Mouse (Mus musculus) kidney, embryonic 15.5 days (tissue): ENCODE results near the gene Egfl7. TPM values are rescaled to one million over a fixed set of nuclear protein-coding genes. Genes with fewer than 3 reads are reported as not detected.

Experiments
- ATAC-seq: fragments of 200-750 bp; cut with Nextera tagmentation; replicated peaks from 2 replicates; pipeline ENCODE4 v1.8.0; 2017; ENCODE audit warnings: moderate TSS enrichment; ENCODE audit not compliant: low FRiP score
- H3K27ac ChIP-seq: fragments of 300-500 bp; sonication (generic); 2 replicates; pipeline ENCODE4 v1.5.1; 2015; ENCODE audit warnings: mild to moderate bottlenecking, inconsistent platforms
- H3K27me3 ChIP-seq: fragments of 300-500 bp; sonication (generic); 2 replicates; pipeline ENCODE4 v1.6.1; 2015; ENCODE audit warnings: inconsistent platforms
- H3K36me3 ChIP-seq: fragments of 300-500 bp; sonication (generic); 2 replicates; pipeline ENCODE4 v1.6.1; 2015; ENCODE audit warnings: inconsistent platforms
- H3K4me1 ChIP-seq: fragments of 300-500 bp; sonication (generic); 2 replicates; pipeline ENCODE4 v1.6.1; 2015; ENCODE audit warnings: inconsistent platforms
- H3K4me2 ChIP-seq: fragments of 300-500 bp; sonication (generic); 2 replicates; pipeline ENCODE4 v1.6.1; 2015; ENCODE audit warnings: moderate library complexity, mild to moderate bottlenecking, inconsistent platforms
- H3K4me3 ChIP-seq: fragments of 300-500 bp; sonication (generic); replicated peaks from 2 replicates; pipeline ENCODE4 v1.5.1; 2015; ENCODE audit warnings: mild to moderate bottlenecking, inconsistent platforms
- H3K9ac ChIP-seq: fragments of 300-500 bp; sonication (generic); 2 replicates; pipeline ENCODE4 v1.6.1; 2015; ENCODE audit warnings: mild to moderate bottlenecking, inconsistent platforms
- H3K9me3 ChIP-seq: fragments of 300-500 bp; sonication (generic); replicated peaks from 2 replicates; pipeline ENCODE4 v1.6.1; 2016; ENCODE audit warnings: inconsistent platforms
- WGBS: fragments of 180-500 bp; shearing (Covaris S2); methylation state at CpG from one replicate; pipeline ENCODE4 v1.1.7; 2015; ENCODE audit warnings: mixed read lengths; 5-methylcytosine and 5-hydroxymethylcytosine counted together
- polyA plus RNA-seq: library from polyadenylated mRNA; unstranded; fragments of >200 nt; fragmentation: Nextera tagmentation; extraction: Ambion mirVana; gene quantifications from 2 replicates; pipeline ENCODE4 v1.2.1, GENCODE M21; 2015

Egfl7 gene
- polyA plus RNA-seq, 1 experiment from 2014 or later, result 219 TPM

- Histone ChIP-seq H3K4me1 (no peaks in the 10 kb centered on the region), H3K27ac (no peak overlapping the region), H3K4me3 (no peak overlapping the region), H3K36me3 (no peaks in the 10 kb centered on the region), H3K9ac (no peak overlapping the region), H3K4me2 (no peak overlapping the region), H3K9me3 (no peaks in the 10 kb centered on the region), H3K27me3 (no peaks in the 10 kb centered on the region)
- ATAC-seq, result no peak
- 37% methylated on average over 2 of the region's 2 CpGs for WGBS
These were observed 41.4 kb downstream of the Egfl7 start for GRCm38 (mm10) chr2:26621246-26621645.

GRCm38 (mm10) chr2:26622984-26623383, 43.2 kb downstream of the Egfl7 start:
- 0 out of 2 replicates have a peak overlapping the region, but pooled peaks have one; percentile 10 for H3K27ac ChIP-seq
- H3K9ac ChIP-seq, result no peak overlapping the region
- no peaks in the 10 kb centered on the region for H3K27me3 ChIP-seq
- peaks cover 5% of the 10 kb centered on the region for H3K4me1 ChIP-seq
- H3K4me3 ChIP-seq, result no peak overlapping the region
- no peak for ATAC-seq
- whole genome bisulfite sequencing, result 55% methylated on average over 5 of the region's 5 CpGs
- no peaks in the 10 kb centered on the region for H3K9me3 ChIP-seq
- H3K36me3 ChIP-seq, result no peaks in the 10 kb centered on the region
- H3K4me2 ChIP-seq, result no peak overlapping the region

- no peak for ATAC-seq
- H3K4me2 ChIP-seq, result no peak overlapping the region
- no peak overlapping the region for H3K27ac ChIP-seq
- no peaks in the 10 kb centered on the region for H3K9me3 ChIP-seq
- H3K27me3 ChIP-seq, result no peaks in the 10 kb centered on the region
- no peak overlapping the region for H3K4me3 ChIP-seq
- H3K4me1 ChIP-seq, result peaks cover 27% of the 10 kb centered on the region
- H3K9ac ChIP-seq, result no peak overlapping the region
- WGBS, result 88% methylated on average over 3 of the region's 3 CpGs
- no peaks in the 10 kb centered on the region for H3K36me3 ChIP-seq
These were observed 45.6 kb downstream of the Egfl7 start for GRCm38 (mm10) chr2:26625419-26625818.

- no peak overlapping the region for H3K27ac ChIP-seq
- H3K9me3 ChIP-seq, result no peaks in the 10 kb centered on the region
- WGBS, result 75% methylated on average over 3 of the region's 3 CpGs
- no peaks in the 10 kb centered on the region for H3K27me3 ChIP-seq
- no peaks in the 10 kb centered on the region for H3K36me3 ChIP-seq
- H3K9ac ChIP-seq, result no peak overlapping the region
- no peak for ATAC-seq
- no peak overlapping the region for H3K4me3 ChIP-seq
- no peak overlapping the region for H3K4me2 ChIP-seq
- peaks cover 33% of the 10 kb centered on the region for H3K4me1 ChIP-seq
These were observed 46.3 kb downstream of the Egfl7 start for GRCm38 (mm10) chr2:26626081-26626480.

- H3K9me3 ChIP-seq, result no peaks in the 10 kb centered on the region
- no peaks in the 10 kb centered on the region for H3K27me3 ChIP-seq
- H3K36me3 ChIP-seq, result no peaks in the 10 kb centered on the region
- peaks cover 33% of the 10 kb centered on the region for H3K4me1 ChIP-seq
- H3K4me2 ChIP-seq, result peak within 1 kb of the TSS; percentile 98
- WGBS, result under 1% methylated on average over 60 of the region's 70 CpGs
- H3K9ac ChIP-seq, result peak within 1 kb of the TSS; percentile 89
- peak within 1 kb of the TSS; percentile 81 for H3K27ac ChIP-seq
- peak within 1 kb of the TSS; percentile 72 for H3K4me3 ChIP-seq
- ATAC-seq, result peak; percentile 72
These were observed 48.3 kb downstream of the Egfl7 start, which contains the start of gene Fam69b for GRCm38 (mm10) chr2:26627921-26628739. Fam69b (plus strand) TSS chr2:26628457.

GRCm38 (mm10) chr2:26628792-26629437, 49.1 kb downstream of the Egfl7 start:
- ATAC-seq, result peak; percentile 35
- peak overlapping the region; percentile 98 for H3K4me2 ChIP-seq
- peaks cover under 1% of the 10 kb centered on the region; the same call in 1 of the 2 replicates for H3K36me3 ChIP-seq
- H3K9me3 ChIP-seq, result no peaks in the 10 kb centered on the region
- peak overlapping the region; percentile 72 for H3K4me3 ChIP-seq
- 22% methylated on average over 5 of the region's 5 CpGs for WGBS
- H3K27ac ChIP-seq, result peak overlapping the region; percentile 81
- peak overlapping the region; percentile 89 for H3K9ac ChIP-seq
- H3K27me3 ChIP-seq, result no peaks in the 10 kb centered on the region
- H3K4me1 ChIP-seq, result peaks cover 34% of the 10 kb centered on the region

GRCm38 (mm10) chr2:26632541-26633395, 53.0 kb downstream of the Egfl7 start:
- Histone ChIP-seq H3K9me3 (no peaks in the 10 kb centered on the region), H3K4me2 (no peak overlapping the region), H3K36me3 (peaks cover 39% of the 10 kb centered on the region), H3K4me3 (no peak overlapping the region), H3K27me3 (no peaks in the 10 kb centered on the region), H3K4me1 (peaks cover 54% of the 10 kb centered on the region), H3K9ac (no peak overlapping the region), H3K27ac (no peak overlapping the region)
- 67% methylated on average over 16 of the region's 16 CpGs for WGBS
- no peak for ATAC-seq

- Histone ChIP-seq H3K4me2 (no peak overlapping the region), H3K4me1 (peaks cover 57% of the 10 kb centered on the region), H3K4me3 (no peak overlapping the region), H3K27ac (peak overlapping the region; percentile 51), H3K27me3 (no peaks in the 10 kb centered on the region), H3K9me3 (no peaks in the 10 kb centered on the region), H3K36me3 (peaks cover 49% of the 10 kb centered on the region), H3K9ac (no peak overlapping the region)
- WGBS, result 73% methylated on average over 4 of the region's 4 CpGs
- ATAC-seq, result no peak
These were observed 54.2 kb downstream of the Egfl7 start for GRCm38 (mm10) chr2:26633953-26634530.

- Histone ChIP-seq H3K36me3 (peaks cover 49% of the 10 kb centered on the region), H3K4me2 (no peak overlapping the region), H3K4me1 (peaks cover 49% of the 10 kb centered on the region), H3K9me3 (no peaks in the 10 kb centered on the region), H3K27me3 (no peaks in the 10 kb centered on the region), H3K4me3 (no peak overlapping the region), H3K9ac (no peak overlapping the region), H3K27ac (peak overlapping the region; percentile 51)
- ATAC-seq, result no peak
- WGBS, result 63% methylated on average over 12 of the region's 12 CpGs
These were observed 55.0 kb downstream of the Egfl7 start for GRCm38 (mm10) chr2:26634629-26635488.

GRCm38 (mm10) chr2:26635489-26636324, 55.9 kb downstream of the Egfl7 start:
- peaks cover 45% of the 10 kb centered on the region for H3K4me1 ChIP-seq
- peaks cover 49% of the 10 kb centered on the region for H3K36me3 ChIP-seq
- ATAC-seq, result no peak
- no peak overlapping the region for H3K9ac ChIP-seq
- H3K27ac ChIP-seq, result no peak overlapping the region
- no peaks in the 10 kb centered on the region for H3K9me3 ChIP-seq
- no peak overlapping the region for H3K4me3 ChIP-seq
- H3K4me2 ChIP-seq, result no peak overlapping the region
- no peaks in the 10 kb centered on the region for H3K27me3 ChIP-seq
- WGBS, result 81% methylated on average over 21 of the region's 21 CpGs
